Mouse (Mus musculus) heart, embryonic 10.5 days (tissue): ENCODE measurements around the gene Cpne5. TPM values are rescaled to one million over a fixed set of nuclear protein-coding genes. Genes with fewer than 3 reads are reported as not detected.

Experiments
- polyA plus RNA-seq: library from polyadenylated mRNA; unstranded; fragments of >200 nt; fragmentation: Nextera tagmentation; extraction: Ambion mirVana; gene quantifications from 2 replicates; pipeline ENCODE4 v1.2.1, GENCODE M21; 2016

The Cpne5 gene
- polyA plus RNA-seq, 1 experiment from 2014 or later = 18.0 TPM

Other genes with a start within 250 kb of the Cpne5 start
- gene Stk38, start 230.2 kb downstream of the Cpne5 start, polyA plus RNA-seq = 92.2 and 93.7 TPM in 2 replicates
- gene Srsf3, start 205.5 kb downstream of the Cpne5 start, polyA plus RNA-seq = 433 and 498 TPM in 2 replicates
- 31.3 and 33.1 TPM in 2 replicates for gene Cdkn1a, start 147.2 kb downstream of the Cpne5 start, polyA plus RNA-seq
- gene Rab44, start 124.0 kb downstream of the Cpne5 start, polyA plus RNA-seq = 0.23 and 0.48 TPM in 2 replicates
- 147 and 188 TPM in 2 replicates for gene Ppil1, start 26.0 kb upstream of the Cpne5 start, polyA plus RNA-seq
- 79.2 and 94.0 TPM in 2 replicates for gene BC004004, start 30.6 kb upstream of the Cpne5 start, polyA plus RNA-seq
- gene Pi16, start 79.5 kb upstream of the Cpne5 start, polyA plus RNA-seq = 1.9 and 2.6 TPM in 2 replicates
- 281 and 310 TPM in 2 replicates for gene Mtch1, start 109.8 kb upstream of the Cpne5 start, polyA plus RNA-seq
- gene Fgd2, start 122.7 kb upstream of the Cpne5 start, polyA plus RNA-seq = 2.2 and 3.8 TPM in 2 replicates